Mouse (Mus musculus): ENCODE data around the gene Twnk. TPM values are rescaled to one million over a fixed set of nuclear protein-coding genes. Genes with fewer than 3 reads are reported as not detected.

Gene Twnk
- total and polyA plus RNA-seq, 3 experiments: 11.9 to 32.1 (median 29.3) TPM

GRCm38 (mm10) chr19:45012636-45013035, 7.2 kb downstream of the Twnk start:
- Histone ChIP-seq H3K79me2 (replicated peaks; ENCODE audit: control insufficient read depth, insufficient read depth, low read length) (no peaks in the 10 kb centered on the region), H3K27me3 (ENCODE audit: control insufficient read depth, insufficient read depth, low read length) (no peaks in the 10 kb centered on the region), H3K36me3 (ENCODE audit: control insufficient read depth, insufficient read depth, low read length) (no peaks in the 10 kb centered on the region), H3K4me1 (ENCODE audit: control insufficient read depth, insufficient read depth, low read length) (peaks cover 8% of the 10 kb centered on the region), H3K9ac (ENCODE audit: low read depth, low read length) (no peak overlapping the region), H3K27ac (no peak overlapping the region), H3K4me3 (no peak overlapping the region)
- no peak for TF ChIP-seq EP300 (IDR thresholded peaks at IDR 0.05; ENCODE audit: insufficient read depth, low read depth, low read length)
- TF ChIP-seq POLR2A (IDR thresholded peaks at IDR 0.05; ENCODE audit: insufficient read depth, low read depth, low read length): no peak
- TF ChIP-seq CTCF (IDR thresholded peaks at IDR 0.05): peak; percentile 79
- peak in 1 of 2 experiments; percentile 13 for DNase-seq
- WGBS: 35% methylated on average over 6 of the region's 6 CpGs
- intact Hi-C loops (cut with DNase I): loop anchor here (1.0 kb wide), 1 partner anchor 19 kb away; no protein-coding TSS in a partner anchor

GRCm38 (mm10) chr19:45013581-45014225, 8.2 kb downstream of the Twnk start:
- Histone ChIP-seq H3K27me3 (ENCODE audit: control insufficient read depth, insufficient read depth, low read length) (no peaks in the 10 kb centered on the region), H3K9ac (ENCODE audit: low read depth, low read length) (no peak overlapping the region), H3K4me3 (no peak overlapping the region), H3K4me1 (ENCODE audit: control insufficient read depth, insufficient read depth, low read length) (peaks cover 6% of the 10 kb centered on the region), H3K79me2 (replicated peaks; ENCODE audit: control insufficient read depth, insufficient read depth, low read length) (no peaks in the 10 kb centered on the region), H3K27ac (peak overlapping the region; percentile 52; the same call in 1 of the 2 replicates), H3K36me3 (ENCODE audit: control insufficient read depth, insufficient read depth, low read length) (no peaks in the 10 kb centered on the region)
- intact Hi-C loops (cut with DNase I): loop anchor here (1.0 kb wide), 1 partner anchor 18 kb away; no protein-coding TSS in a partner anchor
- 76% methylated on average over 6 of the region's 6 CpGs for WGBS
- TF ChIP-seq POLR2A (IDR thresholded peaks at IDR 0.05; ENCODE audit: insufficient read depth, low read depth, low read length) (no peak), EP300 (IDR thresholded peaks at IDR 0.05; ENCODE audit: insufficient read depth, low read depth, low read length) (0 out of 2 replicates have a peak, but pooled peaks have one; percentile 15), CTCF (IDR thresholded peaks at IDR 0.05) (no peak)
- DNase-seq: no peak

- peak within 1 kb of the TSS; percentile 87 for H3K4me3 ChIP-seq
- WGBS: 20% methylated on average over 10 of the region's 10 CpGs
- H3K4me1 ChIP-seq (ENCODE audit: control insufficient read depth, insufficient read depth, low read length): peaks cover 9% of the 10 kb centered on the region
- H3K27me3 ChIP-seq (ENCODE audit: control insufficient read depth, insufficient read depth, low read length): no peaks in the 10 kb centered on the region
- no peaks in the 10 kb centered on the region for H3K79me2 ChIP-seq (replicated peaks; ENCODE audit: control insufficient read depth, insufficient read depth, low read length)
- peaks cover 3% of the 10 kb centered on the region for H3K36me3 ChIP-seq (ENCODE audit: control insufficient read depth, insufficient read depth, low read length)
- intact Hi-C loops (cut with DNase I): no loop called here
- H3K9ac ChIP-seq (ENCODE audit: low read depth, low read length): peak within 1 kb of the TSS; percentile 84
- peak within 1 kb of the TSS; percentile 100 for H3K27ac ChIP-seq
- TF ChIP-seq CTCF (IDR thresholded peaks at IDR 0.05) (no peak), POLR2A (IDR thresholded peaks at IDR 0.05; ENCODE audit: insufficient read depth, low read depth, low read length) (no peak)
- peak; percentile 18 to 34 for DNase-seq
Observed at GRCm38 (mm10) chr19:45014335-45014971, 9.0 kb downstream of the Twnk start, which contains the start of gene Lzts2. Gene Lzts2, plus strand, starts transcription at chr19:45014414.

GRCm38 (mm10) chr19:45014981-45015402, 9.5 kb downstream of the Twnk start:
- Histone ChIP-seq H3K27ac (peak overlapping the region; percentile 100), H3K79me2 (replicated peaks; ENCODE audit: control insufficient read depth, insufficient read depth, low read length) (no peaks in the 10 kb centered on the region), H3K27me3 (ENCODE audit: control insufficient read depth, insufficient read depth, low read length) (no peaks in the 10 kb centered on the region), H3K4me1 (ENCODE audit: control insufficient read depth, insufficient read depth, low read length) (peaks cover 10% of the 10 kb centered on the region), H3K4me3 (peak overlapping the region; percentile 87), H3K36me3 (ENCODE audit: control insufficient read depth, insufficient read depth, low read length) (peaks cover 6% of the 10 kb centered on the region), H3K9ac (ENCODE audit: low read depth, low read length) (peak overlapping the region; percentile 84)
- under 1% methylated on average over 25 of the region's 25 CpGs for WGBS
- DNase-seq: peak; percentile 82 to 83
- intact Hi-C loops (cut with DNase I): loop anchor here (5.0 kb wide), 1 partner anchor 83 kb away; the partner anchor contains the start of gene Slf2
- TF ChIP-seq EP300 (IDR thresholded peaks at IDR 0.05; ENCODE audit: insufficient read depth, low read depth, low read length) (no peak), POLR2A (IDR thresholded peaks at IDR 0.05; ENCODE audit: insufficient read depth, low read depth, low read length) (peak; percentile 52), CTCF (IDR thresholded peaks at IDR 0.05) (0 out of 2 replicates have a peak, but pooled peaks have one; percentile 4)

GRCm38 (mm10) chr19:45015518-45016281, 10.2 kb downstream of the Twnk start:
- peak; percentile 80 for DNase-seq
- TF ChIP-seq CTCF (IDR thresholded peaks at IDR 0.05) (no peak), POLR2A (IDR thresholded peaks at IDR 0.05; ENCODE audit: insufficient read depth, low read depth, low read length) (peak; percentile 49), EP300 (IDR thresholded peaks at IDR 0.05; ENCODE audit: insufficient read depth, low read depth, low read length) (no peak)
- H3K27ac ChIP-seq: peak overlapping the region; percentile 100
- peaks cover 9% of the 10 kb centered on the region for H3K36me3 ChIP-seq (ENCODE audit: control insufficient read depth, insufficient read depth, low read length)
- peak overlapping the region; percentile 84 for H3K9ac ChIP-seq (ENCODE audit: low read depth, low read length)
- intact Hi-C loops (cut with DNase I): loop anchor here (5.0 kb wide), 1 partner anchor 83 kb away; the partner anchor contains the start of gene Slf2
- peaks cover 14% of the 10 kb centered on the region for H3K4me1 ChIP-seq (ENCODE audit: control insufficient read depth, insufficient read depth, low read length)
- no peaks in the 10 kb centered on the region for H3K27me3 ChIP-seq (ENCODE audit: control insufficient read depth, insufficient read depth, low read length)
- H3K4me3 ChIP-seq: peak overlapping the region; percentile 87
- WGBS: under 1% methylated on average over 34 of the region's 34 CpGs
- H3K79me2 ChIP-seq (replicated peaks; ENCODE audit: control insufficient read depth, insufficient read depth, low read length): no peaks in the 10 kb centered on the region; the same call in 1 of the 2 replicates
